Mouse (Mus musculus): ENCODE measurements at regions not wholly inside any gene's neighbourhood (a gene's known extent, or its start where the extent isn't known, plus 50 kb on each side); places are given as distances from the start of the nearest gene placed in this dataset.

GRCm38 (mm10) chr1:72108678-72109077 lies 103.4 kb downstream of the Mreg start:
- no peak overlapping the region for H3K4me2 ChIP-seq (replicated peaks)
- H3K27ac ChIP-seq (replicated peaks): no peak overlapping the region
- H3K4me1 ChIP-seq: no peaks in the 10 kb centered on the region
- no peaks in the 10 kb centered on the region for H3K27me3 ChIP-seq
- H3K36me3 ChIP-seq: no peaks in the 10 kb centered on the region
- no peak overlapping the region for H3K4me3 ChIP-seq
- no peak for ATAC-seq (replicated peaks)
- H3K9ac ChIP-seq (replicated peaks): no peak overlapping the region
- WGBS: 96% methylated on average over 8 of the region's 8 CpGs
- no peaks in the 10 kb centered on the region for H3K9me3 ChIP-seq

- 94% methylated on average over 7 of the region's 7 CpGs for WGBS
- ATAC-seq (replicated peaks): no peak
- Histone ChIP-seq H3K4me2 (replicated peaks) (no peak overlapping the region), H3K9ac (replicated peaks) (no peak overlapping the region), H3K27ac (replicated peaks) (no peak overlapping the region), H3K27me3 (no peaks in the 10 kb centered on the region), H3K4me1 (no peaks in the 10 kb centered on the region), H3K36me3 (no peaks in the 10 kb centered on the region), H3K4me3 (no peak overlapping the region), H3K9me3 (no peaks in the 10 kb centered on the region)
Measured at GRCm38 (mm10) chr1:72107125-72107524, 105.0 kb downstream of the Mreg start.

- H3K4me3 ChIP-seq: no peak overlapping the region
- no peak overlapping the region for H3K27ac ChIP-seq (replicated peaks)
- no peak overlapping the region for H3K4me2 ChIP-seq (replicated peaks)
- no peak for ATAC-seq (replicated peaks)
- 90% methylated on average over 4 of the region's 4 CpGs for WGBS
- no peak overlapping the region for H3K9ac ChIP-seq (replicated peaks)
- H3K9me3 ChIP-seq: no peaks in the 10 kb centered on the region
- H3K4me1 ChIP-seq: no peaks in the 10 kb centered on the region
- H3K36me3 ChIP-seq: no peaks in the 10 kb centered on the region
- H3K27me3 ChIP-seq: no peaks in the 10 kb centered on the region
Measured at GRCm38 (mm10) chr1:72106655-72107054, 105.5 kb downstream of the Mreg start.

- H3K36me3 ChIP-seq: no peaks in the 10 kb centered on the region
- H3K27ac ChIP-seq (replicated peaks): no peak overlapping the region
- no peak overlapping the region for H3K9ac ChIP-seq (replicated peaks)
- H3K27me3 ChIP-seq: no peaks in the 10 kb centered on the region
- no peaks in the 10 kb centered on the region for H3K9me3 ChIP-seq
- no peak overlapping the region for H3K4me2 ChIP-seq (replicated peaks)
- H3K4me1 ChIP-seq: no peaks in the 10 kb centered on the region
- WGBS: 89% methylated on average over 5 of the region's 5 CpGs
- no peak overlapping the region for H3K4me3 ChIP-seq
- no peak for ATAC-seq (replicated peaks)
Measured at GRCm38 (mm10) chr1:72105435-72106057, 106.6 kb downstream of the Mreg start.

GRCm38 (mm10) chr1:72103962-72104361 lies 108.1 kb downstream of the Mreg start:
- no peak overlapping the region for H3K4me2 ChIP-seq (replicated peaks)
- no peaks in the 10 kb centered on the region for H3K36me3 ChIP-seq
- WGBS: 88% methylated on average over 6 of the region's 6 CpGs
- H3K9ac ChIP-seq (replicated peaks): no peak overlapping the region
- H3K27ac ChIP-seq (replicated peaks): no peak overlapping the region
- no peak overlapping the region for H3K4me3 ChIP-seq
- H3K27me3 ChIP-seq: no peaks in the 10 kb centered on the region
- ATAC-seq (replicated peaks): no peak
- H3K9me3 ChIP-seq: no peaks in the 10 kb centered on the region
- H3K4me1 ChIP-seq: no peaks in the 10 kb centered on the region

- H3K36me3 ChIP-seq: no peaks in the 10 kb centered on the region
- H3K4me3 ChIP-seq: no peak overlapping the region
- no peaks in the 10 kb centered on the region for H3K4me1 ChIP-seq
- ATAC-seq (replicated peaks): no peak
- H3K9me3 ChIP-seq: no peaks in the 10 kb centered on the region
- H3K4me2 ChIP-seq (replicated peaks): no peak overlapping the region
- no peaks in the 10 kb centered on the region for H3K27me3 ChIP-seq
- H3K9ac ChIP-seq (replicated peaks): no peak overlapping the region
- H3K27ac ChIP-seq (replicated peaks): no peak overlapping the region
- 89% methylated on average over 6 of the region's 6 CpGs for WGBS
Measured at GRCm38 (mm10) chr1:72103387-72103786, 108.7 kb downstream of the Mreg start.

GRCm38 (mm10) chr1:72099447-72099846 lies 112.7 kb downstream of the Mreg start:
- Histone ChIP-seq H3K4me3 (no peak overlapping the region), H3K9me3 (no peaks in the 10 kb centered on the region), H3K4me2 (replicated peaks) (no peak overlapping the region), H3K27ac (replicated peaks) (no peak overlapping the region), H3K9ac (replicated peaks) (no peak overlapping the region), H3K36me3 (no peaks in the 10 kb centered on the region), H3K4me1 (no peaks in the 10 kb centered on the region), H3K27me3 (no peaks in the 10 kb centered on the region)
- no peak for ATAC-seq (replicated peaks)
- WGBS: 75% methylated on average over 5 of the region's 5 CpGs

- H3K4me2 ChIP-seq (replicated peaks): no peak overlapping the region
- ATAC-seq (replicated peaks): no peak
- H3K27me3 ChIP-seq: no peaks in the 10 kb centered on the region
- WGBS: 90% methylated on average over 2 of the region's 2 CpGs
- H3K4me1 ChIP-seq: no peaks in the 10 kb centered on the region
- H3K36me3 ChIP-seq: no peaks in the 10 kb centered on the region
- no peak overlapping the region for H3K4me3 ChIP-seq
- H3K9me3 ChIP-seq: no peaks in the 10 kb centered on the region
- H3K9ac ChIP-seq (replicated peaks): no peak overlapping the region
- no peak overlapping the region for H3K27ac ChIP-seq (replicated peaks)
Measured at GRCm38 (mm10) chr1:72091344-72091743, 120.8 kb downstream of the Mreg start.

- Histone ChIP-seq H3K27me3 (no peaks in the 10 kb centered on the region), H3K4me2 (replicated peaks) (no peak overlapping the region), H3K9ac (replicated peaks) (no peak overlapping the region), H3K9me3 (no peaks in the 10 kb centered on the region), H3K27ac (replicated peaks) (no peak overlapping the region), H3K4me1 (no peaks in the 10 kb centered on the region), H3K36me3 (no peaks in the 10 kb centered on the region), H3K4me3 (no peak overlapping the region)
- 67% methylated on average over 6 of the region's 6 CpGs for whole genome bisulfite sequencing
- no peak for ATAC-seq (replicated peaks)
Measured at GRCm38 (mm10) chr1:72085661-72086060, 126.4 kb downstream of the Mreg start.

- Histone ChIP-seq H3K27ac (replicated peaks) (no peak overlapping the region), H3K36me3 (no peaks in the 10 kb centered on the region), H3K9ac (replicated peaks) (no peak overlapping the region), H3K4me3 (no peak overlapping the region), H3K9me3 (no peaks in the 10 kb centered on the region), H3K4me1 (no peaks in the 10 kb centered on the region), H3K27me3 (no peaks in the 10 kb centered on the region), H3K4me2 (replicated peaks) (no peak overlapping the region)
- 88% methylated on average over 3 of the region's 3 CpGs for WGBS
- ATAC-seq (replicated peaks): no peak
Measured at GRCm38 (mm10) chr1:72084219-72084618, 127.9 kb downstream of the Mreg start.

- Histone ChIP-seq H3K9ac (replicated peaks) (no peak overlapping the region), H3K36me3 (no peaks in the 10 kb centered on the region), H3K4me1 (no peaks in the 10 kb centered on the region), H3K27ac (replicated peaks) (no peak overlapping the region), H3K9me3 (no peaks in the 10 kb centered on the region), H3K4me2 (replicated peaks) (no peak overlapping the region), H3K4me3 (no peak overlapping the region), H3K27me3 (no peaks in the 10 kb centered on the region)
- WGBS: 78% methylated on average over 4 of the region's 4 CpGs
- no peak for ATAC-seq (replicated peaks)
Measured at GRCm38 (mm10) chr1:72082366-72082765, 129.7 kb downstream of the Mreg start.

- H3K4me2 ChIP-seq (replicated peaks): no peak overlapping the region
- no peaks in the 10 kb centered on the region for H3K4me1 ChIP-seq
- no peaks in the 10 kb centered on the region for H3K9me3 ChIP-seq
- WGBS: 67% methylated on average over 5 of the region's 5 CpGs
- H3K36me3 ChIP-seq: no peaks in the 10 kb centered on the region
- ATAC-seq (replicated peaks): no peak
- H3K27me3 ChIP-seq: no peaks in the 10 kb centered on the region
- no peak overlapping the region for H3K27ac ChIP-seq (replicated peaks)
- no peak overlapping the region for H3K4me3 ChIP-seq
- no peak overlapping the region for H3K9ac ChIP-seq (replicated peaks)
Measured at GRCm38 (mm10) chr1:72081811-72082210, 130.3 kb downstream of the Mreg start.

GRCm38 (mm10) chr1:72078926-72079550 lies 133.1 kb downstream of the Mreg start:
- Histone ChIP-seq H3K4me1 (no peaks in the 10 kb centered on the region), H3K4me3 (no peak overlapping the region), H3K9ac (replicated peaks) (no peak overlapping the region), H3K36me3 (no peaks in the 10 kb centered on the region), H3K27ac (replicated peaks) (no peak overlapping the region), H3K9me3 (no peaks in the 10 kb centered on the region), H3K4me2 (replicated peaks) (no peak overlapping the region), H3K27me3 (no peaks in the 10 kb centered on the region)
- 42% methylated on average over 7 of the region's 7 CpGs for WGBS
- no peak for ATAC-seq (replicated peaks)

All from forebrain, embryonic 15.5 days (tissue).